Mouse (Mus musculus): Measurements from ENCODE around the gene Fam214a.

Gene Fam214a

DNA sequence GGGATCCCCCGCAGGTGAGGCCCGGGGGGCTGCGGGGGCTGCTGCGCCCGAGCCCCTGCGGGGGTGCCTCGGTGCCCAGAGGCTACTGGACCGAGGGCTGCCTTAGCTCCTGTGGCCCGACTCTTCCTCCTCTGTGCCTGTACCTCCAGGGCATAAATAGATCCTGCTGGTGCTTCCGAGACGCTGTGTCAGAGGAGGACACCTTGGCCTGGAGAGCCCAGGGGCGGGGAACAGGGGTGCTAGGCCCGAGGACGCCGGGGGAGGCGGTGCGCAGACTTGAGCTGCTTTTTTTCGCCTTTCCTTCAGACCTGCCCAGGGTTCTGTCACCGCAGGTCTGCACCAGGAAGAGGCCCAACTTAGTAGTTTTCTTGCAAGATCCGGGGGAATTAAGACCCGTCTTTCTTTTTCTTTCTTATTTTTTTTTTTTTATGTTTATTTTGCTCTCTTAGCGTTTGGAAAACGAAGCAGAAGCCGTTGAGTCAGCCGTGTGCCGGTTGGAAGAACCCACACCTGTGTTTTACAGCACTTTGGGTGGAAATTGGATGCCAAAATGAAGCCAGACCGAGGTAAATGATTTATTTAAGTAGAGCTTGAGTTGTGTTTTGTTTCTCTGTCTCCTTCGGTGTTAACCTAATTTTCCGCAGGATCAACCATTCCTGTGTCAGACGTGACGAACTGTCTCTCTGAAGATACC lies 728 bp downstream of the Fam214a start:
- peak in 1 of 2 experiments; percentile 69 for DNase-seq

GRCm38 (mm10) chr9:74953959-74954279 lies 1.2 kb downstream of the Fam214a start:
- DNase-seq, result no peak

GRCm38 (mm10) chr9:74954387-74954786 lies 1.7 kb downstream of the Fam214a start:
- DNase-seq, result no peak

DNA sequence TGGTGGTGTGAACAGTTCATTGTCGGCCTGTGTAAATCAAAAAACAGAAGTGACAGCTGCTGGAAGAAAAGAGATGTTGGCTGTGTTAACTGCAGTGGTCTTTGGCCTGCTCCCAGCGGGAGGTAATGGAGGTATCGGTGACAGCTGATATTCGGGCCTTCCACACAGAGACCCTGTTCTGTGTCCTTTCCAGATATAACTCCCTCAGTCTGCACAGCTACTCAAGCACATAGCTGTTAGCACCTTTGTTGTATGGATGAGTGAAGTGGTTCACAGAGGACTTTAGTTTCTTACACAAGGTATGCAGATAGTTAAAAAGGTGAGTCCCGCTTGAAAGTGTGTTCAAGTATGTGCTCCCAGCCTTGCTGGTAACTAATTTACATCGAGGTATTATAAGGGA lies 7.9 kb downstream of the Fam214a start:
- no peak for DNase-seq

DNA sequence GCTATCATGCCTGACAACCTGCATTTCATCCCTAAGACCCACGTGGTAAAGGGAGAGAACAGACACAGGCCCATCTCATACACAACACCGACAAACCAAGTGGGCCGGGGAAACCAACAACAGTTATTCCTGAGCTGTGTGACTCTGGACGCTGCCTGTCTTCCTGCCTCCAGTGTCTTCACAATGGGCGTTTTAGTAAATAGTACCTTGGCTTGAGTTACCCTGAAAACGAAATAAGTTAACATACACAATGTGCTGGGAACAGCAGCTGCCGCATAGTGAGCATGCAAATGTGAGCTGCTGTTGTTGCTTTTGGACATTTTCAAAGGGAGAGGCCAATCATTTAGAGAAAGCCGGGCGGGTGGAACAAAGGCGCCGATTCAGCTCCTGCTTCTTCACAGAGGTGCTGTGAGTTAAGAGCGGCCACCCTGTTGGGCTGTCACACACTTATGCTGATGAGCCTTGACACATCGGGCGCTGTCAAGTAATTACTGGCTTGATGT lies 8.4 kb downstream of the Fam214a start:
- no peak for DNase-seq

- no peak for DNase-seq
Observed at GRCm38 (mm10) chr9:74963953-74964352, 11.3 kb downstream of the Fam214a start.

DNA sequence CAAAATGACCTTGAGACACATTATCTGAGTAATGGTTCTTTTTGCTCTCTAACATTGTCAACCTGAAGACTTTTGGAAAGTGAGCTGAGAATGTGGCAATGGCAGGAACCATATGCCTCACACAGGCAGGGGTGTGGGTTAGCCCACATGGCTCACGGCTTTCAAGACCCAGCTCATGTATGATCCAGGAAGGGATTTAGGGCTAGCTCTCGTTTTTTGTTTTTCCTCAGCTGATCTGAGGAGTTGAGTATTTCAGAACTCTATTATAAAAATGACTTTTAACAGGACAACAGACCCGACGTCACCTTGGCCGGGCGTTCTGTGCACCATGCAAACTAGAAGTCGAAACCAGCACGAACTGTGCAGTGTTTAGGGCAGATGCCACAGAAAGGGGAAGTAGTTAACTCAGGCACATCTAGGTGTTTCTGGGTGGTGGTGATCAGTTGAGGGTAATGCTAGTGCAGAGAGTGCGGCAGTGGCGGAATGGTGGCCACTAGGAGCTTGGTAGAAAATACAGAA lies 12.2 kb downstream of the Fam214a start:
- no peak for DNase-seq

GRCm38 (mm10) chr9:74966200-74966599 lies 13.5 kb downstream of the Fam214a start:
- DNase-seq, result no peak

- no peak for DNase-seq
Observed at GRCm38 (mm10) chr9:74968647-74969428, 16.2 kb downstream of the Fam214a start.

- DNase-seq, result no peak
Observed at GRCm38 (mm10) chr9:74970591-74970990, 17.9 kb downstream of the Fam214a start.

DNA sequence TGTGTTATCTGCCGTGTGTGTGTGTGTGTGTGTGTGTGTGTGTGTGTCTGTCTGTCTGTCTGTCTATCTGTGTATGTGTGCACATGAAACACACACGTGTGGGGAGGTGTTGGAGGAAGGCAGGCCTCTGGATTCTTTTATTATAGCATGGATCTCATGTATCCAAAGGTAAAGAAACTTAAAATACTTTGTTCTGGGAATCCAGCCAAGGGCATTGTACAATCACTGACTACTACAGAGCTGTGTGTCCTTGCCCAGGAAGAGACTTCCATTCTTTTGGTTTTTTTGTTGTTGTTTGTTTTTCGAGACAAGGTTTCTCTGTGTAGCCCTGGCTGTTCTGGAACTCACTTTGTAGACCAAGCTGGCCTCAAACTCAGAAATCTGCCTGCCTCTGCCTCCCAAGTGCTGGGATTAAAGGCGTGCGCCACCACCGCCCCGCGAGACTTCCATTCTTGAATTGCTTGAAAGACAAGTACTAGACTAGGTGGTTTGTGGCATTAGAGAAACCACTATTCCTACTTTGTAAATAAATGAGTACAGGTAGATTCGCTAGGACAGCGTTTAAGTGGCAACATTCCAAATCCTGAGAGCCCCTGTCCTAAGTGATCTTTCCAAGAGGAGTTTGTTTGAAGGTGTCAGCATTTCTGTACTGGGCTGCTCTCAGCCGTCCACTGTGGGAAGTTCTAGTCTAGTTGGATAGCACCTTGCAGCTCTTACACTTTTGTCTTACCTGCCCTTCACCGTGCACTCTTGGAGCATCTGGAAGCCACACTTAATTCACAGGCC lies 18.7 kb downstream of the Fam214a start:
- no peak for DNase-seq

GRCm38 (mm10) chr9:74972736-74973135 lies 20.1 kb downstream of the Fam214a start:
- no peak for DNase-seq

- DNase-seq, result no peak
Observed at GRCm38 (mm10) chr9:74973154-74973553, 20.5 kb downstream of the Fam214a start.

- DNase-seq, result peak; percentile 48 to 57
Observed at GRCm38 (mm10) chr9:74974758-74975157, 22.1 kb downstream of the Fam214a start.

DNA sequence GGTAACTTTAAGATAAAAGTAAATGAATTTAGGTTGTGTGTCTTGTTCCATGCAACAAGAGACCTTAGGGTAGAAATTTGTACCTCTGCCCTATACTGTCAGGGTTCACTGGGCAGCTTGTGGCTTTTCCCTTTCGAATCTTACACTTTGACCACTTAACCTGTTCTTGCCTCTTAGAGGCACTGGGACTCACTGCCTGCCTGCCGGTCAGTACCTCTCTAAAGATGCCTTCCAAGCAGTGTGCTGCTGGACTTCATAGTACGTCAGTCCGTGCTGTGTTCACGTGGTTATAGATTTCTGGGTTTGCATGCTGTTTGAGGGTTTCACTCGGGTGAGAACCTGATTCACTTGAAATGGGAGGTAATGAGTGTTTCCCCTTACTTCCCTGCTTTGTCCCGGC lies 22.7 kb downstream of the Fam214a start:
- no peak for DNase-seq

DNA sequence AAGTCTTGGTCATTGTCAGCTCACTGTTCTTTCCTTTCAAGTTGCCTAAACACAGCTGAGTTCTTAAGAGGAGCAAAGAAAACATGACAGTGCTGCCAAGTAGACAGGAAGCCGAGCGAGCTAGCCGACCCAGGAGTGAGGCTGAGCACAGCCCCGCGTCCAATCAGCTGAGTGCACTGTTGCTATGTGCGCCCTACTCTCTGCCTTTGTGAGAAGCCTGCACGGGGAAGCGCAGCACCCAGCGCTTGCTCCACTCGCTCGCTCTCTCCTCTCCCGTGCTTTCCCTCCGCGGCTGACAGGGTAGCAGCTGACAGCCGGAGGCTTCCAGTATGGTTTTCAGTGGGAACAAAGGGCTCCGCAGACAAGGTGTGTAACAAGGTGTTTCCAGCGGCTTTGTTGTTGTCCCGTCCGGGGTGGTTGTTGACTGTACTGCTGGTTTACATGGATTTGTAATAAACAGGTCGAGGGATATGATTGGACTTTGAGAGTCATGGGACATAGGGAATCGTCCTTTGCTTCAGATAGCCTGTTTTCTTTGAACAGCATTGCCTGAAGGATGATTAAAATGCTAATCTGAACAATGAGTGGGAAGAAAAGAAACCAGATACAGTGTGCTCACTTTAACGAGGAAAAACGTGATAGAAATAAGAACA lies 23.4 kb downstream of the Fam214a start:
- peak; percentile 89 to 90 for DNase-seq

GRCm38 (mm10) chr9:74977251-74977650 lies 24.6 kb downstream of the Fam214a start:
- DNase-seq, result no peak

DNA sequence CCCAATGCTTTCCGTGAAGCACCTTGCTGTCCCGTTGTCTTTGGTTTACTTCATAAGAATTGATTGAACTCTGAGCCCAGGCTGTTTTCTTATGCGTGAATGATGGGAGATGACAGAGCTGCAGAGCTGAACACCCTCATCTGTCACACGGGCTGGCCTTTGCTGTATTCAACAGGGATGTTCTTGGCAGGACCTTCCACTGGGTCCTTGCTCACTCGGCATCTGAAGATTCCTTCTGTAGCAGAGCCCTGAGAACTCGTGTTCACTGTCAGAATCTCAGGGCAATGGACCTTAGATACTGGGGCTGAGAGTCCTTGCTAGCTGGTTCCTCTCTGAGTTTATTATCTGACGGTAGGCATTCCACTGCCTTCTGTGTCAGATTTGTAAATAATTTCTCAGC lies 25.3 kb downstream of the Fam214a start:
- DNase-seq, result peak in 1 of 2 experiments; percentile 44

DNA sequence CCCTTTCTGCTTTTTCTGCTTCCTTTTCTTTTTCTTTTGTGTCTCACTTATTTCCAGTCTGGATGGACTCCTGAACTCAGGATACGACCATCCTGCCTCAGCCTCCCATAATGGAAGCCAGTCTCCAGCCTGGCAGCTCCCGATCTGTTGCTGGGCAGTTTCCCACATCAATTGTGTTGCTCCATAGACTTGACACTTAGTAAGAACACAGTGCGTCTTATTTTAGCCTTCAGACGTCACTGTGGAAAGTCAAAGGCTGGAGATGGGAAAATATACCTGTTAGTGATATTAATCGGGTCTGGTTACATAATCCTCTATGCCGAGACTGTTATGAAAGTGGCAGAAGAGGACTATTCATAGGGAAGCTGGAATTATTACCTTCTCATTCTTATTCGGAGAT lies 26.2 kb downstream of the Fam214a start:
- DNase-seq, result no peak

- no peak for DNase-seq
Observed at GRCm38 (mm10) chr9:74979371-74979770, 26.7 kb downstream of the Fam214a start.

DNA sequence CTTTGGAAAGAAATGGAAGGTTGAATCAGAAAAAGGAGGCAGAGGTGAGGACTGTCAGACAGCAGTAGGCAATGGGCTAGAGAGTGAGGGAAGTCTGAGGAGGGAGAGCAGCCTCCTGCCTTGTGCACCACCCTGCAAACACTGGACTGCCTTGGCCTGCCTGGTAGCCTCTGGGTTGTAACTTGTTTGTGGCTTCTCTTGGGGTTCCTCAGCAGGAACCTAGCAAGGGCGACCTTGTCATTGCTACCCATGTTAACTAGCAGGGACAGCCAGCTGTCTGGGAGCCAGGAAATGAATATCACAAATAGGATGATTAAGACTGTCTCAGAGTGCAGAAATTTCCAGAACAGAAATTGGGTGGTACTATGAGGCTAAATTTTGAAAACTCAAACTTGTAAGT lies 27.2 kb downstream of the Fam214a start:
- DNase-seq, result no peak

- DNase-seq, result no peak
Observed at GRCm38 (mm10) chr9:74981663-74982111, 29.0 kb downstream of the Fam214a start.

DNA sequence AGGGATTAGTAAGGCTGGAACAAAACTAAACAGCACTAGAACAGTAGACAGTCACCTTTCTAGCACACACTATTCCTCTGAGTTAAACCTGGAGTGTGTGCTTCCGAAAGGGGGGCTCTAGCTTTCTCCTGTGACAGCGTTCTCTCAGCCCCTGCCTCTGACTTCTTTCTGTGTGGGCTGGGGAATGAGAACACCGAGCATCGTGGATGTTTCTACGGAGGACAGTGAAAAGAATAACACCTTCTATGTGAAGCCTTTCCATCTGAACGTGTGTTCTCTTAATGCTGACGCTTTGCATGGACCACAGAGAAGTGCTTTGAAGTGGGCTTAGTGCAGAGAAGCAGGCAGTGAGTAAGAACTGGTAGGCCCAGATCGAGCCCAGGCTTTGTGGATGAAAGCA lies 29.5 kb downstream of the Fam214a start:
- no peak for DNase-seq
